Mouse (Mus musculus) spleen, adult 2 months (tissue): ENCODE measurements at regions not wholly inside any gene's neighbourhood (a gene's known extent, or its start where the extent isn't known, plus 50 kb on each side); places are given as distances from the start of the nearest gene placed in this dataset.

Source experiments
- CTCF ChIP-seq: fragments of 200-500 bp; IDR thresholded peaks from 2 replicates; pipeline ENCODE4 v1.5.1; 2011; ENCODE audit warnings: mild to moderate bottlenecking, inconsistent platforms; ENCODE audit not compliant: insufficient read depth, insufficient read length, insufficient replicate concordance; ENCODE audit errors: extremely low read depth
- POLR2A ChIP-seq: fragments of 200-500 bp; IDR thresholded peaks from 2 replicates; pipeline ENCODE4 v1.6.1; 2011; ENCODE audit warnings: low read depth, low read length, inconsistent platforms

GRCm38 (mm10) chr6:147744081-147744480, 268.5 kb downstream of the Ccdc91 start:
- no peak for TF ChIP-seq CTCF
- TF ChIP-seq POLR2A: no peak
